Mouse (Mus musculus): ENCODE results near the gene Tefm. TPM values are rescaled to one million over a fixed set of nuclear protein-coding genes. Genes with fewer than 3 reads are reported as not detected.
"Not testable (repeated sequence)": the region's sequence is repeated elsewhere in the genome, so short reads cannot be mapped to it uniquely, and the experiment has no call there.

Gene Tefm
- total RNA-seq, 2 experiments from 2014 or later: 3.4 to 5.8 TPM

GRCm38 (mm10) chr11:80161041-80161440, 19.1 kb upstream of the Tefm start:
- no peak for ATAC-seq (replicated peaks; ENCODE audit: low FRiP score, poor library complexity, severe bottlenecking)

- no peak for ATAC-seq (replicated peaks; ENCODE audit: low FRiP score, poor library complexity, severe bottlenecking)
Measured at GRCm38 (mm10) chr11:80159018-80159417, 17.0 kb upstream of the Tefm start.

- no peak for ATAC-seq (replicated peaks; ENCODE audit: low FRiP score, poor library complexity, severe bottlenecking)
Measured at GRCm38 (mm10) chr11:80156841-80157240, 14.9 kb upstream of the Tefm start.

- ATAC-seq (replicated peaks; ENCODE audit: low FRiP score, poor library complexity, severe bottlenecking): no peak
Measured at GRCm38 (mm10) chr11:80155961-80156360, 14.0 kb upstream of the Tefm start.

GRCm38 (mm10) chr11:80155541-80155940, 13.6 kb upstream of the Tefm start:
- ATAC-seq (replicated peaks; ENCODE audit: low FRiP score, poor library complexity, severe bottlenecking): no peak

GRCm38 (mm10) chr11:80154501-80154900, 12.5 kb upstream of the Tefm start:
- no peak for ATAC-seq (replicated peaks; ENCODE audit: low FRiP score, poor library complexity, severe bottlenecking)

GRCm38 (mm10) chr11:80153857-80154495, 12.0 kb upstream of the Tefm start, which contains the start of gene Adap2:
Adap2 (plus strand) TSS chr11:80154105.
- ATAC-seq (replicated peaks; ENCODE audit: low FRiP score, poor library complexity, severe bottlenecking): peak; percentile 97

- ATAC-seq (replicated peaks; ENCODE audit: low FRiP score, poor library complexity, severe bottlenecking): no peak
Measured at GRCm38 (mm10) chr11:80152376-80152775, 10.4 kb upstream of the Tefm start.

GRCm38 (mm10) chr11:80151541-80151940, 9.6 kb upstream of the Tefm start:
- no peak for ATAC-seq (replicated peaks; ENCODE audit: low FRiP score, poor library complexity, severe bottlenecking)

- no peak for ATAC-seq (replicated peaks; ENCODE audit: low FRiP score, poor library complexity, severe bottlenecking)
Measured at GRCm38 (mm10) chr11:80150566-80150965, 8.6 kb upstream of the Tefm start.

- no peak for ATAC-seq (replicated peaks; ENCODE audit: low FRiP score, poor library complexity, severe bottlenecking)
Measured at GRCm38 (mm10) chr11:80149412-80150023, 7.5 kb upstream of the Tefm start.

GRCm38 (mm10) chr11:80148974-80149373, 7.0 kb upstream of the Tefm start:
- ATAC-seq (replicated peaks; ENCODE audit: low FRiP score, poor library complexity, severe bottlenecking): not testable (repeated sequence)

GRCm38 (mm10) chr11:80148313-80148712, 6.3 kb upstream of the Tefm start:
- ATAC-seq (replicated peaks; ENCODE audit: low FRiP score, poor library complexity, severe bottlenecking): no peak

- no peak for ATAC-seq (replicated peaks; ENCODE audit: low FRiP score, poor library complexity, severe bottlenecking)
Measured at GRCm38 (mm10) chr11:80147748-80148147, 5.8 kb upstream of the Tefm start.

- ATAC-seq (replicated peaks; ENCODE audit: low FRiP score, poor library complexity, severe bottlenecking): no peak
Measured at GRCm38 (mm10) chr11:80145787-80146275, 3.9 kb upstream of the Tefm start.

GRCm38 (mm10) chr11:80142872-80143271, 897 bp upstream of the Tefm start:
- ATAC-seq (replicated peaks; ENCODE audit: low FRiP score, poor library complexity, severe bottlenecking): no peak

- ATAC-seq (replicated peaks; ENCODE audit: low FRiP score, poor library complexity, severe bottlenecking): no peak
Measured at GRCm38 (mm10) chr11:80137773-80138172, 4.2 kb downstream of the Tefm start.

GRCm38 (mm10) chr11:80136786-80137185, 5.2 kb downstream of the Tefm start:
- no peak for ATAC-seq (replicated peaks; ENCODE audit: low FRiP score, poor library complexity, severe bottlenecking)

GRCm38 (mm10) chr11:80135954-80136683, 5.9 kb downstream of the Tefm start:
- no peak for ATAC-seq (replicated peaks; ENCODE audit: low FRiP score, poor library complexity, severe bottlenecking)

GRCm38 (mm10) chr11:80134744-80135143, 7.2 kb downstream of the Tefm start:
- no peak for ATAC-seq (replicated peaks; ENCODE audit: low FRiP score, poor library complexity, severe bottlenecking)

- ATAC-seq (replicated peaks; ENCODE audit: low FRiP score, poor library complexity, severe bottlenecking): no peak
Measured at GRCm38 (mm10) chr11:80132050-80132449, 9.9 kb downstream of the Tefm start.
